Mouse (Mus musculus) layer of hippocampus, adult 2 months (tissue): ENCODE measurements around the gene Platr17. TPM values are rescaled to one million over a fixed set of nuclear protein-coding genes. Genes with fewer than 3 reads are reported as not detected.

Experiments used
- DNase-seq, 2 experiments: peaks; one replicate each; pipeline ENCODE4 v3.0.0; 2022; ENCODE audit warnings: low spot score in 2 of 2
- H3K27ac ChIP-seq: fragments of 200-600 bp; 2 replicates; pipeline ENCODE4 v1.8.1; 2022
- H3K4me3 ChIP-seq: fragments of 200-600 bp; 2 replicates; pipeline ENCODE4 v1.8.1; 2022; ENCODE audit warnings: mild to moderate bottlenecking
- CTCF ChIP-seq: fragments of 200-600 bp; conservative IDR thresholded peaks from 2 replicates; pipeline ENCODE4 v1.8.1; 2022; ENCODE audit warnings: antibody characterized with exemption, mild to moderate bottlenecking, moderate library complexity
- total RNA-seq, 2 experiments: library from RNA; stranded (reverse); gene quantifications; 2 replicates each; pipeline ENCODE4 v1.2.3; 2021

Gene Platr17
- total RNA-seq, 2 experiments from 2014 or later = 0.61 to 0.64 TPM

DNA sequence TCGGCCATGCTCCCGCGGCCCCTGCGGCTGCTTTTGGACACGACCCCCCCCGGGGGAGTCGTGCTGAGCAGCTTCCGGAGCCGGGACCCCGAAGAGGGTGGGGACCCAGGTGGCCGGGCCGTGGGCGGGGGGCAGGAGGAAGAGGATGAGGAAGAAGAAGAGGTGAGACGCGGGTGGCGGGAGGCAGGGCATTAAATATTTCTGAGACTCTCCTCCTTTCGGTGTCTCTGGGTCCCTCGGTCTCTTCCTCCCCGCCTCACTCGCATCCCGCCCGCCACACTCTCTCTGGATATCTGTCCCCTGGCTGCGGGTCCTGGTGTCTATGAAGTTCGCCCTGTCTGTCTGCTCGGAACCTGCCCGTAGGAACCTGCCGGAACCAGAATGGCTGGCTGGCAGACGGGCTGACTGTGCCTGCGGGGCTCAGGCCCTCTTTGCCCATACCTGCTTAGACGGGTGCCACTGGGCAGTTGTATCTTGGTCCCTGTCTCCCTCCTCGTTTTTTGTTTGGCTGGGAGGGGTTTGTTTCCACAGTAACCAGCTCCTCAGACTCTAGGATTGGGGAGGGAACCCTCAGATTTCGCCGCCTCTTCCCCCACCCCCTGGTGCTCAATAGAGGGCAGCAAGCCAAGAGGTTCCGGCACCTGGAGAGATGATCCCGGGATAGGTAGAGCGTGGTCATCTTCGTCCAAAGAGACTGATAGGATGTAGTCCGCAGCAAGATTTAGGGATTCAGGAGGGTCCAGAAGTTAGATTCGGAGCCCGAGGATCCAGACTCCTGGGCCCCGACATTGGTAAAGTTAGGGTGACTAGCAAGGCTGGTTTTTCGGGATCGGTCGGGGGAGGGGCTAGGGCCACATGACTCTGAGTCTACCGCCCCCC is 25.6 kb downstream of the Platr17 start:
- DNase-seq = peak; percentile 69 to 74
- H3K4me3 ChIP-seq = peak overlapping the region; percentile 77
- TF ChIP-seq CTCF = no peak
- peak overlapping the region; percentile 96 for H3K27ac ChIP-seq

DNA sequence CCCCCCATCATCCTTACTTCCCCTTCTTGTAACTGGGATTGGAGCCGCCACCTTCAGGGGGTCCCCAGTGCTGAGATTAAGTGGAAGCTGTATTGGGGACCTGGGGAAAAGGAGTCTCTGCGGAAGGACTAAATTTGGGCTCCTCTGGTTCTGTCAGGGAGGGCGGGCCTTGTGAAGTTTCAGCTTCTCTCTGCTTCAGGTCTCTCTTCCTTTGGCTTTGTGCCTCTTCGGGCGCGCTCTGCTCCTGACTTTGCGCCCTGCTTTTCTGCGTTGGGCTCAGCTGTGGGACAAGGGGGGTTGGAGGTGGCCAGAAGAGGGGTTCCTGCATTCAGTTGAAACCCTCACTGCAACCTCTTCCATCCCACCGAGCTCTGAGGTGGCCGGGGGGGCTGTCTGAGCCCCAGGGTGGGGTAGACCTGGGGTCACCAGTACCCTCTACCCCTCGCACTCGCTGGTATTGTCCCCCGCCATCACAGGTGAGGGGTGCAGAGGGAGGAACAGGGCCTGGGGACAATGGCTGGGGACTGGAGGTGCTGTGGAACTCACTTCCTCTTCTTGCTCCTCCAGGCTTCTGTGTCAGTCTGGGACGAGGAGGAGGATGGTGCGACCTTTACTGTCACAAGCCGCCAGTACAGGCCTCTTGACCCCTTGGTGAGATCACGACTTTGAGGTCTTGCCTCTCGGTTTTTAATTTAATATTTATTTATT is 26.4 kb downstream of the Platr17 start:
- Histone ChIP-seq H3K27ac (peak overlapping the region; percentile 96), H3K4me3 (peak overlapping the region; percentile 77)
- no peak for TF ChIP-seq CTCF
- no peak for DNase-seq

DNA sequence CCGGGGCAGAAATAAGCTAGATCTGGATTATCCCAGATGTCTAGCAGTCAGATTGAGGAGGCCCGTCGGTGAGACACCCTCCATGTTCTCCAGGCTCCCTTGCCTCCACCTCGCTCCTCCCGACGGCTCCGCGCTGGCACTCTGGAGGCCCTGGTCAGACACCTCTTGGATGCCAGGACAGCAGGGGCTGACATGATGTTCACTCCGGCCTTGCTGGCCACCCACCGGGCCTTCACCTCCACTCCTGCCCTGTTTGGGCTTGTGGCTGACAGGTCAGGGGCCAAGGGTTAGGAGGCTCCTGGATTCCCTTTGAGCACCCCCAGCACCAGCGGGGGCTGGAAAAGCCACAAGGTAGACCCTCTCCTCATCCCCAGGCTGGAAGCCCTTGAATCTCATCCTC is 27.0 kb downstream of the Platr17 start:
- DNase-seq = no peak
- no peak overlapping the region for H3K27ac ChIP-seq
- no peak for TF ChIP-seq CTCF
- no peak overlapping the region for H3K4me3 ChIP-seq

DNA sequence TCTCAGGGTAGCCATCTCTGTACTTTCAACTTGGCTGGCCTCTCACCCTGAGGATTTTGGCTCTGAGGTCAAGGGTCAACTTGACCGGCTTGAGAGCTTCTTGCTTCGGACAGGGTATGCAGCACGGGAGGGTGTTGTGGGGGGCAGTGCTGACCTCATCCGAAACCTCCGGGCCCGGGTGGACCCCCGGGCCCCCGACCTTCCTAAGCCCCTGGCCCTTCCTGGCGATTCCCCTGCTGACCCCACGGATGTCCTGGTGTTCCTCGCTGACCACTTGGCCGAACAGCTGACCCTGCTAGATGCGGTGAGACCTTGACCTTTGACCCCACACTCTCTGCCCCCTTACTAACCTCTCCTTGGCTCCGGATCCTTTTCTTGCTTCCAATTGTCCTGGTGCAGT is 27.5 kb downstream of the Platr17 start:
- no peak for TF ChIP-seq CTCF
- no peak overlapping the region for H3K4me3 ChIP-seq
- no peak for DNase-seq
- H3K27ac ChIP-seq = no peak overlapping the region

DNA sequence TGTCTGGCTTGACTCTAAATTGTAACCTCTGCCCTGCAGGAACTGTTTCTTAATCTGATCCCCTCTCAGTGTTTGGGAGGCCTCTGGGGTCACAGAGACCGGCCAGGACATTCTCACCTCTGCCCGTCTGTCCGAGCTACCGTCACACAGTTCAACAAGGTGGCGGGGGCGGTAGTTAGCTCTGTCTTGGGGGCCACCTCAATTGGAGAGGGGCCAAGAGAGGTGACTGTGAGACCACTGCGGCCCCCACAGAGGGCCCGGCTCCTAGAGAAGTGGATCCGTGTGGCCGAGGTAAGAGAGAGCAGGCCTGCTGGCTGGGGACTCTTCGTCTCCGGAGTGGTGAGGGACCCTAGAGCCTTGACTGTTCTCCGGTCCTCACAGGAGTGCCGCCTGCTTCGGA is 28.0 kb downstream of the Platr17 start:
- DNase-seq = no peak
- H3K27ac ChIP-seq = no peak overlapping the region
- TF ChIP-seq CTCF = no peak

DNA sequence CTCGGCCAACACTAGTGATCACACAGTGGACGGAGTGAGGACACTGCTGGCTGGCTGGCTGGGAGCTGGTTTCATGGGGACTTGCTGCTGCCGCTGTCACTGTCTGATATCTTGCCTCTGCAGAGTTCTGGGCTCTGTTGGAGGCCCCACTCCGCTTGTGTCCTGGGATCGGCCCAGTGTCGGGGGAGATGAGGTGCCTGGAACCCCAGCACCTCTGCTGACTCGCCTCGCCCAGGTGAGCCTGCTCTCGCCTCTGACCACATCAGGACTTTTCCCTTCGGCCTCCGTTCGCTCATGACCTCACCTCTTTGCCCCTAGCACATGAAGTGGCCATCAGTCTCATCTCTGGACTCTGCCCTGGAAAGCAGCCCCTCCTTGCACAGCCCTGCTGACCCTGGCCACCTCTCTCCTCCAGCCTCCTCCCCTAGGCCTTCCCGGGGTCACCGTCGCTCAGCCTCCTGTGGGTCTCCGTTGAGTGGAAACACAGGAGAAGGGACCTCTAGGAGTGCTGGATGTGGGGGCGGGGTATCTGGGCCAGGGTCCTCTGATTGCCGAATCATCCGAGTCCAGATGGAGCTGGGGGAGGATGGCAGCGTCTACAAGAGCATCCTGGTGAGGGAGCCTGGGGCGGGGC is 30.6 kb downstream of the Platr17 start:
- Histone ChIP-seq H3K27ac (peak overlapping the region; percentile 51; the same call in 1 of the 2 replicates), H3K4me3 (no peak overlapping the region)
- no peak for DNase-seq
- no peak for TF ChIP-seq CTCF

More for the DNA sequence above, 28.0 kb downstream of the Platr17 start:
- H3K4me3 ChIP-seq = no peak overlapping the region

DNA sequence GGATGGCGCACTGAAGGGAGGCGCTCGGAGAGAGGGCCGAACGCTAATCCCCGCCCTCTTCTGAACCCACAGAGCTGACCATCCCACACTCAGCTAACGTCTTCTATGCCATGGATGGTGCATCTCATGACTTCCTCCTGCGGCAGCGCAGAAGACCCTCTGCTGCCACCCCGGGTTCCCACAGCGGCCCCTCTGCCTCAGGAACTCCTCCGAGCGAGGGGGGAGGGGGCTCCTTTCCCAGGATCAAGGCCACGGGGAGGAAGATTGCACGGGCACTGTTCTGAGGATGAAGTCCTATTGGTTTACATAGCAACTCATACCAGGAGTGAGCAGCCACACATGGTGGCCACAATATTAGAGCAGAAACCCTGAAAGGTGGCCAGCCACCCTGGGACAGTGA is 32.1 kb downstream of the Platr17 start:
- TF ChIP-seq CTCF = no peak
- no peak for DNase-seq
- H3K4me3 ChIP-seq = no peak overlapping the region
- no peak overlapping the region for H3K27ac ChIP-seq

DNA sequence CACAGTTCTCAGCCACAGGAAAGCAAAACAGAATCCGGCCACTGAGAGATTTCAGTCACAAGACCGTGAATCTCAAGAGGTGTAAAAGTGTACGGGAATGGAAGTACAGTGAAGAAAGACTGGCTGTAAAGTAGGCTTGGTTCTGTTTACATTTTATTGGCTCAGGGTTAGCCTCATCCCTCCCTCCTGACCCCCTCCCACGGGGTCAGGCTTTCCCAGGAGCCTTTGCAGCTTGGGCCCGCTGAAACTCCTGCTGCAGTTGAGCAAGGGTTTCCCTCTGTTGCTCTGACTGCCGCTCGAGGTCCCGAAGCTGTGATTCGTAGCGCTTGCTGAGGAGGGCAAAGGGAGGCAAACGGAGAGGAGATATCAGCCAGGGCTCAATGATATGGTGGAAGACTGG is 33.8 kb downstream of the Platr17 start:
- TF ChIP-seq CTCF = no peak
- no peak overlapping the region for H3K27ac ChIP-seq
- DNase-seq = no peak
- H3K4me3 ChIP-seq = no peak overlapping the region

DNA sequence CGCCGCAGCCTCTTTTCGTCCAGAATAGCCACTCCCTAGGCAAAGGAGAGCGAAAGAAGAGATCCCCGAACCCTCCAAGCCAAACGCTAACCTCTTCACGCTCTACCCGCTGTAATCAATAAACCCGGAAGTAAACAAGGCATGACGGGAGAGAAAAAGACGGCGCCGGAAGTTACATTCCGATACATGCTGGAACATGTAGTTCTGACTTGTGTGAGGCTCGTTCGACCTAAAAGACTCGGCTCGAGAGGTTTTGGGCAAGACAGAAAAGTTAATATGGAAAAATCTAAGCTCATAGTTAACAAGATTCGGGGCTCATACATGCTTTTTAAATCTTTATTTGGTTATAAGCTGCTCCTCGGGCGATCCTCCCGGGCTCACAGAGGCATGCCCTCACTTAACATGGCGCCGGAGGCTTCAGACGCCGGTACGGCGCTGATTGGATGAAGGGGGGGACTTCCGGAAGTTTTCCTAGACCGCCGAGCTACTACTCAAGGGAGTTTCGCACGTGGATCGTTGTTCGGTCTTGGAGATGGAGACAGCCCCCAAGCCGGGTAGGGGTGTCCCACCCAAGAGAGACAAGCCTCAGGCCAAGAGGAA is 35.4 kb downstream of the Platr17 start, which contains the start of the genes Pfdn6 and Wdr46:
Gene Pfdn6 (minus strand): TSS at position 138 of the 600 bp plus-strand sequence.
Gene Wdr46 (plus strand): TSS at position 455 of the 600 bp plus-strand sequence.
- no peak for TF ChIP-seq CTCF
- H3K4me3 ChIP-seq = peak within 1 kb of the TSS; percentile 62
- H3K27ac ChIP-seq = peak within 1 kb of the TSS; percentile 98
- peak; percentile 82 to 89 for DNase-seq

DNA sequence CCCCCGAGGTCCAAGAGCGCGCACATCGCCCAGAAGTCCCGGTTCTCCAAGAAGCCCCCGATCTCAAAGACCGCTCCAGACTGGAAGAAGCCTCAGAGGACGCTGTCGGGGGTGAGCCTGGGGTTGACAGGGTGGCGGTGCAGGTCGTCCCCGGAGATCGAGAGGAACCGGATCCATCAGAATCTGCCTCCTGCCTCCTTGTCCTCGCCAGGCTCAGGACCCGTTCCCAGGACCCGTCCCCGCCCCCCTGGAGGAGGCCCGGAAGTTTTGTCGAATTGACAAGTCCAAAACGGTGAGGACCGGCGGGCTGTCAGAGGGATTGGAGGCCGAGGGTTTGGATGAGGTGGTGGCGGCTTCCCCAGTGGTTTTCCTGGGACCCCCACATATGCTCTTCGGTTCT is 36.0 kb downstream of the Platr17 start:
- TF ChIP-seq CTCF = no peak
- no peak for DNase-seq
- H3K27ac ChIP-seq = peak overlapping the region; percentile 98; the same call in 1 of the 2 replicates
- H3K4me3 ChIP-seq = peak overlapping the region; percentile 62

DNA sequence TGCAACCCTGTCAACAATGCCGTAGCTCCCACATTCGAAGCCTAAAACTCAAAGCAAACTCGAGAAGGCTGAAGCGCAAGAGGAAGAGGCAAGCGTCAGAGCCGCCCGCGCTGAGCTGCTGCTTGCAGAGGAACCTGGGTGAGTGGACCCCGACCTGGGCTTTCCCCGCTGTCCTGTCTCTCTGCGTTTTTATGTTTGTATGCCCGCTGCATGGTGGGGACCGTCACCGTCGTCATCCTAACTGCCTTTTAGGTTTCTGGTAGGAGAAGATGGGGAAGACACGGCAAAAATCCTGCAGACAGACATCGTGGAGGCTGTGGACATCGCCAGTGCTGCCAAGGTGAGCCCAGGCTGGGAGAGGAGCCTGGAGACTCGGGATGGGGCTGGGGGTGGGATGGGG is 36.4 kb downstream of the Platr17 start:
- peak overlapping the region; percentile 62 for H3K4me3 ChIP-seq
- no peak for DNase-seq
- TF ChIP-seq CTCF = no peak
- no peak overlapping the region for H3K27ac ChIP-seq

DNA sequence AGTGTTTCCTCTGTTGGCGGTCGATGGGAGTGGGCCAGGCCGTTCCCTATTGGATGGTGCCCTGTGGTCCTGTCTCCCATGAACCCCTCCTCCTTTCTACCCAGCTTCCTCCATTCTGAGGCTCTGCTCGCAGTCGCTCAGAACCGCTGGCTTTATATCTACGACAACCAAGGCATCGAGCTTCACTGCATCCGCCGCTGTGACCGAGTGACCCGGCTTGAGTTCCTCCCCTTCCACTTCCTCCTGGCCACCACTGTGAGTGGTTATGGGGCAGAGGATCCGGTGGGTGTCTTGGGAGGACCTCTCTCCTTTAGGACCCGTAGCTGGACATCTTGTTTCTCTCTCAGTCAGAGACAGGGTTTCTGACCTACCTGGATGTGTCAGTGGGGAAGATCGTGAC is 38.5 kb downstream of the Platr17 start:
- TF ChIP-seq CTCF = no peak
- Histone ChIP-seq H3K4me3 (no peak overlapping the region), H3K27ac (no peak overlapping the region)
- no peak for DNase-seq
